Mouse (Mus musculus): ENCODE results near the gene Hacd2.

Gene Hacd2

DNA sequence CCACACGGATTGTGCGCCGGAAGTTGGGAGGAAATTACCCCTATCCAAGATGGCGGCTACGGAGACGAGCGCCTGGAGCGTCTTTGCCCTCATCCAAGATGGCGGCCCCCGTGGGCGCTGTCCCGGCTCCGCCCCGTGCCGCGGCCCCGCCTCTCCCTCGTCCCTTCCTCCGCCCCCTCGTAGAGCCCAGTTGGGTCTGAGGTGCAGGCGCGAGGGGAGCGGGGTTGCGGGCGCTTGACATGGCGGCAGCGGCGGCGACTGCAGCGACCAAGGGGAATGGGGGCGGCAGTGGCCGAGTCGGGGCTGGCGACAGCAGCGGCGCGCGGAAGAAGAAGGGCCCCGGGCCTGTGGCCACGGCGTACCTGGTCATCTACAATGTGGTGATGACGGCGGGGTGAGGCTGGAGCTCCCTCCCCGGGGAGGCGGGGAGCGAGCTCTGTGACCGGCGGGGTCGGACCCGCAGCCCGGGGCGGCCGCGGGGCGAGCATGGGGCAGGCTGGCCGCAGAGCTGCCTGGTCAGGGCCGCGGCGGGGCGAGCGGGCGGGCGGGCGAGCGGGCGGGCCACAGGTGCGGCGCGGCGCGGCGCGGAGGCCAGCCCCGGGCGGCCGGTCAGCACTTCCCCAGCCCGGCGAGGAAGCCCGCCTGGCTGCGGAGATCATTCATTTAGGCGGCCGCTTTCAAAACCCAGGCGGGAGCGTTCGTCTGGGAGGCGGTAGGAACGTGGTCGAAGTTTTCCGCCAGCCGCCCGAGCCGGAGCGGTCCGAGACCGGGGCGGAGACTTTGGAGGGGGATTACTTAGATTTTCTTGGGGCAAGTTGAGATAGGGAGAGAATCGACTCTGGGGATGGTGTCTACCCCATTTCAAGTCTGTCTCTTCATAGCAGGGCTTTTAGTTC lies at the start of gene Hacd2:
Gene Hacd2, plus strand, starts transcription at position 187 of the 896 bp plus-strand sequence.
- DNase-seq (ENCODE audit: low spot score in 2 of 2) = peak; percentile 94

GRCm38 (mm10) chr16:34972471-34972870 lies 49.8 kb upstream of the Hacd2 start:
- DNase-seq (ENCODE audit: low spot score in 2 of 2) = no peak

DNA sequence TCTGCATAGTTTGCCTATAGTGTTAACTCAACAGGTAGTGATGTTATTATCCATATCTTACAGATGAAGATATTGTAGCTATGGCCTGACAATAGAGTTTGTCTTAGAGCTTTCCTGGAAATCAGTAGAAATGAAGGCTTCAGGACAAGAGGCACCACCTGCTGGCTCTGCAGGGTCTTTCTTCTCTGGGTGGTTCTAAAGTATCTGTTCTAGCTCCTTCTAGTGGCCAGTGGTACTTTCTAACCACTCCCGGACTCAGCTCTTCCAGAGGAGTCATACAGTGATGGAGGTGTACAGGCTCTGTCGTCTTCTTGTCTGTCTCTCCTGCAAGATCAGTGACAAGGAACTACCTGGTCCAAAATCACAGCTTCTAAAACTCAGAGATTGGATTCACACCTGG lies 46.7 kb upstream of the Hacd2 start:
- DNase-seq (ENCODE audit: low spot score in 2 of 2) = no peak

GRCm38 (mm10) chr16:34976630-34977029 lies 45.6 kb upstream of the Hacd2 start:
- no peak for DNase-seq (ENCODE audit: low spot score in 2 of 2)

DNA sequence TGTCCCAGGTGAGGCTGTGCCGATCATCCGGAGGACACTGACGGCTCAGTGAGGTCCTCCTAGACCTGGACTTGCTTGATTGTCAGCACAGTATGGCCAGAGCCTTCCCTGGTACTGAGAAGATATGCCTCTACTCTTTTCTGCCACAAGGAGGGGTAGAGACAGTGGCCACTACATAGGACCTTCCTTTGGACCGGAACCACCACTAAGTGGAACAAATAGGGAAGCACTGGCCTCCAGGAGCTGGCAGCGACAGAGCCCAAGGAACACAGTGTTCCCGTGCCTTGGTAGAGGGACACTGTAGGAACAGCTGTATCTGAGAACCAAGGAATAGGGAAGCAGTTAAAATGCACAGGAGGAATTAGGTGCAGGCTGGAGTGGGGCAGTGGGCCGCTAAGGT lies 44.2 kb upstream of the Hacd2 start:
- no peak for DNase-seq (ENCODE audit: low spot score in 2 of 2)

GRCm38 (mm10) chr16:34981009-34981408 lies 41.2 kb upstream of the Hacd2 start:
- DNase-seq (ENCODE audit: low spot score in 2 of 2) = no peak

- no peak for DNase-seq (ENCODE audit: low spot score in 2 of 2)
These were observed 37.8 kb upstream of the Hacd2 start for GRCm38 (mm10) chr16:34984203-34985030.

DNA sequence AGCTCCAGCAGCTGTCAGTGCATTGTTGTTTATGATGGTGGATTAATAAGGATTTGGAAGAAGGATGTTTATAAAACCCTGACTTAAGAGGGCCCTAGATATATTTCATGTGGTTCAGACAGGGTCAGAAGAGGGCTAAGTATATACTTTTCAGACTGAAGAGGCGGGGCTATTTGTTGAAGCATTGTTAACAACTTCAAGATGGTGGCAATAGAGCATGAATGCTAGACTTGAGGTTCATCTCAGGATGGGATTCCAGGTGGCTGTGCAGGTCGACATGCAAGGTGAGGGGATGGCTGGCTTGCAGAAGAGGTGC lies 37.2 kb upstream of the Hacd2 start:
- DNase-seq (ENCODE audit: low spot score in 2 of 2) = no peak

GRCm38 (mm10) chr16:34986211-34986825 lies 35.9 kb upstream of the Hacd2 start:
- DNase-seq (ENCODE audit: low spot score in 2 of 2) = no peak

DNA sequence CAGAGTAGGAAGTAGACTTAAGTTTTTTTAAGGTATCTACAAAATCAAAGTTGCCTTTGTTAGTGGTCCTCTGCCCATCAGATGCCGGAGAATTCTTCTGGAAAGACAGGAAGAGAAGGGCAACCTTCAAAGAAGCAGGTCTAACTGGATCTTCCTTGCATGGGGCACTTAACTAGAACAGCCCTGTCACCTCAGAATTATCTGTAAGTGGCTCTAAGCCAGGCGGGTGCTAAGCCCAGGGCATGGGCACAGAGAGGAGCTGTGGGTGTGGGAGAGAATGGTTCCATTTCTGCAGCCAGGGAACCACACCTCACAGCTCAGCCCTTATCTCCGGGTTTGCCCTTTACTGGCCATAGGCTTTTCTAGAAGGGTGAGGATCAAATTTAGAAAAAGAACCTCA lies 30.9 kb upstream of the Hacd2 start:
- DNase-seq (ENCODE audit: low spot score in 2 of 2) = no peak

- DNase-seq (ENCODE audit: low spot score in 2 of 2) = no peak
These were observed 29.4 kb upstream of the Hacd2 start for GRCm38 (mm10) chr16:34992854-34993253.

GRCm38 (mm10) chr16:34993694-34994330 lies 28.4 kb upstream of the Hacd2 start:
- no peak for DNase-seq (ENCODE audit: low spot score in 2 of 2)

- peak in 1 of 2 experiments; percentile 56 for DNase-seq (ENCODE audit: low spot score in 2 of 2)
These were observed 27.5 kb upstream of the Hacd2 start for GRCm38 (mm10) chr16:34994641-34995141.

- peak in 1 of 2 experiments; percentile 61 for DNase-seq (ENCODE audit: low spot score in 2 of 2)
These were observed 26.1 kb upstream of the Hacd2 start for GRCm38 (mm10) chr16:34996133-34996532.

DNA sequence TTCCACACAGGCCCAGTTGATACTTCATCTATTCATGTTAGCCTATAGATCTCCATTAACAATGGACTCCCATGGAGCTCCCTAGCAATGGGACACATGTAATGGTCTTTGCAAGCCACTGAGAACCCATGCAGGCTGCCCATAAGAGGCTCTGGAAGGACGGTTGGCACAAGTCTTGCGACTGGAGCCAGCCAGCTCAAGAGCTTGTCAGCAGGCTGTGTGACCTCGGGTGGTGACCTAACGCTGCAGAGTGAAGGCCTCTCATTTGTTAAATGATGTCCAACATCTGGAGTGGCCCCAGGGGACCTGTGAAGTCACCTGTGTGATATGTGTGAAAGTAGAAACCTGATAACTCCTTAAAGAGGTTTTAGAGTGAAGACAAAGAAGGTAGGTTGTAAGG lies 25.2 kb upstream of the Hacd2 start:
- DNase-seq (ENCODE audit: low spot score in 2 of 2) = no peak

- DNase-seq (ENCODE audit: low spot score in 2 of 2) = no peak
These were observed 24.7 kb upstream of the Hacd2 start for GRCm38 (mm10) chr16:34997576-34997975.

GRCm38 (mm10) chr16:34999016-34999415 lies 23.2 kb upstream of the Hacd2 start:
- no peak for DNase-seq (ENCODE audit: low spot score in 2 of 2)

GRCm38 (mm10) chr16:34999986-35000385 lies 22.2 kb upstream of the Hacd2 start:
- no peak for DNase-seq (ENCODE audit: low spot score in 2 of 2)

DNA sequence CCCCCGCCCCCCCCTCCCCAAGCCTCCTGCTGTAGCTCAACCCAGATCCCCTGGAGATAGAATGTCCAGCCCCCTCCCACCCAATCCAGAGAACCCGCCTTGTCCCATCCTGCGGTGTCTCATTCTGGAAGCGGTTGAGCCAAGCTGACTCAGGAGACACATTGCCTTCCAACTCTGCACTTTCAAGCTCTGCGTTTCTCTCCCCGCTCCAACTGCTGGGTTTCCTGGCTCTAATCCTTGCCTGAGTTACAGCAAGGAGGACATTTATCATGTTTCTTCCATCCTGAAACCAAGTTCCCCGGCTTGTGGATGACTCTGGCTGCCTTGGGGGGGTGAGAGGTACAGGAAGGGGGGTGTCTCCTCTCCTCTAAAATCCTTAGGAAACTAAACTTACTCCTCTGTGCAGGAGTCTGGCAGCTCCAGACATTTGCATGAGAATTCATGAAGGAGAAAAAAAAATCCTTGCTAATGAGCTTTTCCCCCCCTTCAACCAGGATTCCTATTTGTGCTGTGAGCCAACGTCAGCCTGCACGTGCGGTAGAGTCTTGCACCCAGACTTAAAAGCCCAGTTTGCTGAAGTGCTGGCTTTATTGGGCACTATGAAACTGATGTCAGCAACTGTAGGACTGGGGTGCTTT lies 21.2 kb upstream of the Hacd2 start:
- no peak for DNase-seq (ENCODE audit: low spot score in 2 of 2)

DNA sequence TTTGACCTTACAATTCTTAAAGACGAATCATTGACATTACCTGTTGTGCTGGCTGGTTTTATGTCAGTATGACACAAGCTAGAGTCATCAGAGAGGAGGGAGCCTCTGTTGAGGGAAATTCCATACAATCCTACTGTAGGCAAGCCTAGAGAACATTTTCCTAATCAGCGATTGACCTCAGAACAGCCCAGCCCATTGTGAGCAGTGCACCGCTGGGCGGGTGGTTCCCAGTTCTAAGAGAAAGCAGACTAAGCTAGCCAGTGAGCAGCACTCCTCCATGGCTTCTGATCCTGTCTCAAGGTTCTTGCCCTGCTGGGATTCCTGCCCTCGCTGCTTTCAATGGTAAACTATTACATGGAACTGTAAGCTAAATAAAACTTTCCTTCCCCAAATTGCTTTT lies 17.9 kb upstream of the Hacd2 start:
- no peak for DNase-seq (ENCODE audit: low spot score in 2 of 2)

- DNase-seq (ENCODE audit: low spot score in 2 of 2) = no peak
These were observed 17.5 kb upstream of the Hacd2 start for GRCm38 (mm10) chr16:35004756-35005155.

Data from urinary bladder, postnatal 4 days (tissue).